Mouse (Mus musculus) brain, embryonic 14.5 days (tissue): ENCODE results near the gene Cabp4.

Experiments used
- CTCF ChIP-seq: fragments of 200-500 bp; IDR thresholded peaks from 2 replicates; pipeline ENCODE4 v1.5.1; 2012; ENCODE audit warnings: inconsistent platforms, mild to moderate bottlenecking, moderate library complexity, borderline replicate concordance; ENCODE audit not compliant: insufficient read depth, insufficient read length; ENCODE audit errors: extremely low read depth
- POLR2A ChIP-seq: fragments of 200-500 bp; IDR thresholded peaks from 2 replicates; pipeline ENCODE4 v1.6.1; 2012; ENCODE audit warnings: mild to moderate bottlenecking, inconsistent platforms, borderline replicate concordance; ENCODE audit not compliant: poor library complexity, insufficient read depth, insufficient read length, severe bottlenecking; ENCODE audit errors: extremely low read depth

- no peak for TF ChIP-seq POLR2A
- no peak for TF ChIP-seq CTCF
Measured at GRCm38 (mm10) chr19:4145936-4146335, 2.1 kb upstream of the Cabp4 start.
